ENCODE assay signal across 8 mouse cellular contexts in genomic region chr5:135077564-135078481, GRCm38 (mm10). TPM values are rescaled to one million over a fixed set of nuclear protein-coding genes. Genes with fewer than 3 reads are reported as not detected.
A peak's percentile ranks its signal among the peaks of the same experiment; 100 is the strongest.
DNase-seq lines count a peak whose midpoint lies in the region; TF ChIP-seq lines count a peak whose summit lies in the region.

TSS of gene Vps37d (minus strand) at chr5:135078266.

- H3K4me1 ChIP-seq in megakaryocyte, embryonic 14.5 days = peaks cover 16% of the 10 kb centered on the region

- H3K4me3 ChIP-seq in gastrocnemius, adult 2 months = peak within 1 kb of the TSS; percentile 88
- H3K4me3 ChIP-seq in megakaryocyte, embryonic 14.5 days (replicated peaks) = peak within 1 kb of the TSS; percentile 92

- no peaks in the 10 kb centered on the region for H3K36me3 ChIP-seq in megakaryocyte, embryonic 14.5 days (replicated peaks; ENCODE audit: low read length)

- peak within 1 kb of the TSS; percentile 80 for H3K27ac ChIP-seq in gastrocnemius, adult 2 months

- DNase-seq in WW6 (ENCODE audit: low read depth, low spot score) = peak; percentile 76
- peak; percentile 96 to 100 for DNase-seq in cerebellum, postnatal 4 days (ENCODE audit: low spot score in 2 of 2)
- DNase-seq in gastrocnemius, adult 2 months = peak; percentile 95
- DNase-seq in hindlimb bud, embryonic 11.5 days (ENCODE audit: extremely low spot score, low read depth, low spot score) = peak; percentile 54
- DNase-seq in left cerebral cortex, adult 8-10 months (ENCODE audit: low spot score in 2 of 2) = peak; percentile 78 to 95
- DNase-seq in right cerebral cortex, postnatal 10 days (ENCODE audit: low spot score in 2 of 2) = peak; percentile 91 to 96
- peak; percentile 98 for DNase-seq in urinary bladder, postnatal 25 days (ENCODE audit: low spot score)

- intact Hi-C loops in gastrocnemius, adult 2 months (cut with DNase I) = no loop called here

- H3K9me3 ChIP-seq in megakaryocyte, embryonic 14.5 days = no peaks in the 10 kb centered on the region

- peak; percentile 92 for TF ChIP-seq CTCF in gastrocnemius, adult 2 months (IDR thresholded peaks at IDR 0.05)

- H3K27me3 ChIP-seq in megakaryocyte, embryonic 14.5 days (replicated peaks) = peaks cover 67% of the 10 kb centered on the region

RNA-seq across cellular contexts. Expression of gene Vps37d, which starts in this region (rescaled TPM):
- total RNA-seq in gastrocnemius, adult 2 months (2021) = under 1 TPM; 0.33 TPM
- total RNA-seq in left cerebral cortex, adult 8-10 months (2022) = 10 to 100 TPM; 29.0 to 31.4 (median 29.7) TPM
- 0.44 and 2.3 TPM in 2 replicates for polyA plus RNA-seq in megakaryocyte, embryonic 14.5 days (2012; ENCODE audit: insufficient read depth, low replicate concordance)

Comparison
In these comparisons a context has a peak if more than half of its experiments do, and no peak if none do; other contexts are left out.
1. Peak in every context shown above with its lines: DNase-seq, H3K4me3 ChIP-seq and H3K27ac ChIP-seq.
2. RNA of gene Vps37d (total RNA-seq): 29.0 to 31.4 TPM in left cerebral cortex, adult 8-10 months; 0.33 TPM in gastrocnemius, adult 2 months; every median in the first group is over 10 times any median in the second.
3. Peak in DNase-seq, H3K4me3 ChIP-seq and H3K27ac ChIP-seq in gastrocnemius, adult 2 months; RNA of the gene not detected or under 1 TPM.